8 mouse cellular contexts compared by ENCODE assay signal in the genomic region with DNA sequence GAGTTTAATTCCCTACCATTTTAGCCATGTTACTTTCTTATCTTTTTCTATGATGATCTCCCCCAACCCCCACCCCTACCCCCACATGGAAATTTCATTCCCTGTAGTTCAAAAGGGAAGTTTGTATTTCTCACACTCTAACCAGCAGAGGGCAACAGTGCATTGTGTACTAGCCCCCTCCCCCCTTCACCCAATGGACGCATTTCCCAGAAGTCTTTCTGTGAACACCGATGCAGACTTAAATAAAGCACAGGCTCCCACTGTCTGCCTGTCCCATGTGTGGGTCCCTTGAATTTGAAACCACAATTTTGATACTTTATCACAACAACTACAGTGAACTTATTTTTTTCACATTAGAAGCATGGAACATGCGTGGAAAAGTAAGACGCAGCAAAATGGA.
DNase-seq lines count a peak whose midpoint lies in the region; ATAC-seq lines count a peak whose summit lies in the region.

No protein-coding gene starts in this region.

- H3K9ac ChIP-seq in midbrain, embryonic 14.5 days (replicated peaks; ENCODE audit: low read length): no peak overlapping the region

- no peaks in the 10 kb centered on the region for H3K36me3 ChIP-seq in midbrain, embryonic 14.5 days (ENCODE audit: control insufficient read depth, insufficient read depth, low read length)

- intact Hi-C loops in gastrocnemius, postnatal 14 days (cut with DNase I; ENCODE audit: low total_unique reads): no loop called here

- no peak overlapping the region for H3K4me2 ChIP-seq in midbrain, embryonic 14.5 days (ENCODE audit: low read length)

- H3K27ac ChIP-seq in midbrain, embryonic 14.5 days (replicated peaks; ENCODE audit: low read depth, low read length): no peak overlapping the region

- H3K27me3 ChIP-seq in midbrain, embryonic 14.5 days (ENCODE audit: control insufficient read depth, insufficient read depth, low read length): no peaks in the 10 kb centered on the region

- no peaks in the 10 kb centered on the region for H3K9me3 ChIP-seq in midbrain, embryonic 14.5 days (ENCODE audit: control insufficient read depth, low read length)

- WGBS in midbrain, embryonic 14.5 days: 46% methylated on average over 4 of the region's 4 CpGs

- H3K4me1 ChIP-seq in midbrain, embryonic 14.5 days (ENCODE audit: control insufficient read depth, insufficient read depth, low read length): 0 out of 2 replicates have a peak, but pooled peaks cover 3% of the 10 kb centered on the region

- peak; percentile 33 to 41 for DNase-seq in cerebellum, adult 18-20 months
- no peak for DNase-seq in cerebellum, adult 11 months
- DNase-seq in urinary bladder, postnatal 14 days (ENCODE audit: low spot score): peak; percentile 30
- DNase-seq in urinary bladder, postnatal 25 days (ENCODE audit: low spot score): no peak
- peak; percentile 19 for DNase-seq in gastrocnemius, postnatal 14 days
- DNase-seq in layer of hippocampus, postnatal 10 days (ENCODE audit: low spot score in 2 of 2): peak; percentile 26 to 32
- peak; percentile 81 for DNase-seq in midbrain, embryonic 14.5 days
- no peak for DNase-seq in urinary bladder, adult 2 months (ENCODE audit: low spot score)

- no peak overlapping the region for H3K4me3 ChIP-seq in midbrain, embryonic 14.5 days (replicated peaks; ENCODE audit: low read depth, low read length)

- no peak; the same call in 1 of the 2 replicates for ATAC-seq in midbrain, embryonic 14.5 days (ENCODE audit: low FRiP score, low TSS enrichment)

Comparison
In these comparisons a context has a peak if more than half of its experiments do, and no peak if none do; other contexts are left out.
1. DNase-seq: peak in cerebellum, adult 18-20 months (2 of 2), urinary bladder, postnatal 14 days (single experiment), gastrocnemius, postnatal 14 days (single experiment), layer of hippocampus, postnatal 10 days (2 of 2) and midbrain, embryonic 14.5 days (single experiment); none in cerebellum, adult 11 months (single experiment), urinary bladder, postnatal 25 days (single experiment) and urinary bladder, adult 2 months (single experiment).